Mouse (Mus musculus): ENCODE measurements at regions not wholly inside any gene's neighbourhood (a gene's known extent, or its start where the extent isn't known, plus 50 kb on each side); places are given as distances from the start of the nearest gene placed in this dataset.
"Not testable (repeated sequence)": the region's sequence is repeated elsewhere in the genome, so short reads cannot be mapped to it uniquely, and the experiment has no call there.

- Histone ChIP-seq H3K4me1 (ENCODE audit: control insufficient read depth, insufficient read depth, low read length) (no peaks in the 10 kb centered on the region), H3K4me3 (replicated peaks; ENCODE audit: extremely low read depth, low read depth, low read length) (no peak overlapping the region)
- 84% methylated on average over 2 of the region's 2 CpGs for WGBS
- DNase-seq, result no peak
- TF ChIP-seq POLR2A (IDR thresholded peaks at IDR 0.05; ENCODE audit: borderline replicate concordance, extremely low read depth, low read depth, low read length), result no peak
- no peak for TF ChIP-seq CTCF (IDR thresholded peaks at IDR 0.05; ENCODE audit: insufficient read depth, low read length)
Observed at GRCm38 (mm10) chr7:111172061-111172460, 89.2 kb upstream of the Eif4g2 start.

GRCm38 (mm10) chr7:111168546-111169233 lies 85.9 kb upstream of the Eif4g2 start:
- WGBS, result 95% methylated on average over 3 of the region's 3 CpGs
- not testable (repeated sequence) for H3K4me1 ChIP-seq (ENCODE audit: control insufficient read depth, insufficient read depth, low read length); H3K4me3 ChIP-seq (replicated peaks; ENCODE audit: extremely low read depth, low read depth, low read length); DNase-seq

- Histone ChIP-seq H3K4me3 (replicated peaks; ENCODE audit: extremely low read depth, low read depth, low read length) (no peak overlapping the region), H3K4me1 (ENCODE audit: control insufficient read depth, insufficient read depth, low read length) (no peaks in the 10 kb centered on the region)
- TF ChIP-seq CTCF (IDR thresholded peaks at IDR 0.05; ENCODE audit: insufficient read depth, low read length) (no peak), POLR2A (IDR thresholded peaks at IDR 0.05; ENCODE audit: borderline replicate concordance, extremely low read depth, low read depth, low read length) (no peak)
- no peak for DNase-seq
- WGBS, result 80% methylated on average over 3 of the region's 3 CpGs
Observed at GRCm38 (mm10) chr7:111164994-111165393, 82.2 kb upstream of the Eif4g2 start.

DNA sequence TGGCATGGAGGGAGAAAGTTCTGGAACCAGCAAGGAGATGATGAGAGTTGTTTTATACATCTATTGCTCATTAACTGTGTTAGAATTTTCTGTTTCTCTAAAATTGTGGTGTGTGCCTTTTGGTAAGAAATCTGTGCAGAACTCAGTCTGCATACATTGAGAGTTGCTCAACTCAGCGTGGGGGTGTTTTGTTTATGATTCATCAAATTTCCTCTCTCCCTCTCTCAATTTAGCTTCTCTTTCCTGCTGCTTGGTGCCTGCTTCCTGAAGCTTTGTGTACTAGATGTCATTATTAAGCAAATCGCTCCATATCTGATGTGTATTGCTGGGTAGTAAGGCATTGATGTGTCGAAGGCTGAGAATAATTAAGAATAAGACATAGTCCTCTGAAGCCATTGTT lies 81.4 kb upstream of the Eif4g2 start:
- Histone ChIP-seq H3K4me1 (ENCODE audit: control insufficient read depth, insufficient read depth, low read length) (no peaks in the 10 kb centered on the region), H3K4me3 (replicated peaks; ENCODE audit: extremely low read depth, low read depth, low read length) (no peak overlapping the region)
- no peak for DNase-seq
- no peak for TF ChIP-seq CTCF (IDR thresholded peaks at IDR 0.05; ENCODE audit: insufficient read depth, low read length)
- no peak for TF ChIP-seq POLR2A (IDR thresholded peaks at IDR 0.05; ENCODE audit: borderline replicate concordance, extremely low read depth, low read depth, low read length)
- 48% methylated on average over 3 of the region's 3 CpGs for WGBS

DNA sequence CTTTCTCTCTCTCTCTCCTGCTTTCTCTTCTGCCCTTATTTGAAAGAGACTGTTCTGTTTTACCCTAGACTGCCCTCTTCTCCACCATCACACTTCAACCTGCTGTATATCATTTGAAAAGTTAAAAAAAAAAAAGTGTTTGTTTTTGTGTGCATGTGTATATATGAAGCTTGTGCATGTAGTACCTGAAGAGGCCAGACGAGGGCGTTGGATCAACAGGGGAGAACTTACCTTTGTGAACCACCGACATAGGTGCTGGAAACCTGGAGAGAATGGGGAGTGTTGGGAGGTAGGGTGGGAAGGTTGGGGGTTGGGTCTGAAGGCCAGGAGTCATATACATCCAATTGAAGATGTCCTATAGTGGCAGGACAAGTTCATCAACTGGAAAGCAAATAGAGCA lies 81.0 kb upstream of the Eif4g2 start:
- WGBS, result 43% methylated on average over 3 of the region's 3 CpGs
- no peak for DNase-seq
- no peaks in the 10 kb centered on the region for H3K4me1 ChIP-seq (ENCODE audit: control insufficient read depth, insufficient read depth, low read length)
- TF ChIP-seq CTCF (IDR thresholded peaks at IDR 0.05; ENCODE audit: insufficient read depth, low read length), result no peak
- no peak for TF ChIP-seq POLR2A (IDR thresholded peaks at IDR 0.05; ENCODE audit: borderline replicate concordance, extremely low read depth, low read depth, low read length)
- H3K4me3 ChIP-seq (replicated peaks; ENCODE audit: extremely low read depth, low read depth, low read length), result no peak overlapping the region

GRCm38 (mm10) chr7:111163321-111163720 lies 80.5 kb upstream of the Eif4g2 start:
- TF ChIP-seq CTCF (IDR thresholded peaks at IDR 0.05; ENCODE audit: insufficient read depth, low read length) (no peak), POLR2A (IDR thresholded peaks at IDR 0.05; ENCODE audit: borderline replicate concordance, extremely low read depth, low read depth, low read length) (no peak)
- H3K4me1 ChIP-seq (ENCODE audit: control insufficient read depth, insufficient read depth, low read length), result no peaks in the 10 kb centered on the region
- WGBS, result 71% methylated on average over 8 of the region's 8 CpGs
- DNase-seq, result no peak
- H3K4me3 ChIP-seq (replicated peaks; ENCODE audit: extremely low read depth, low read depth, low read length), result no peak overlapping the region

- DNase-seq, result no peak
- no peaks in the 10 kb centered on the region for H3K4me1 ChIP-seq (ENCODE audit: control insufficient read depth, insufficient read depth, low read length)
- H3K4me3 ChIP-seq (replicated peaks; ENCODE audit: extremely low read depth, low read depth, low read length), result no peak overlapping the region
- WGBS, result 47% methylated on average over 6 of the region's 6 CpGs
- TF ChIP-seq CTCF (IDR thresholded peaks at IDR 0.05; ENCODE audit: insufficient read depth, low read length) (no peak), POLR2A (IDR thresholded peaks at IDR 0.05; ENCODE audit: borderline replicate concordance, extremely low read depth, low read depth, low read length) (no peak)
Observed at GRCm38 (mm10) chr7:111158791-111159286, 76.0 kb upstream of the Eif4g2 start.

- Histone ChIP-seq H3K4me1 (ENCODE audit: control insufficient read depth, insufficient read depth, low read length) (no peaks in the 10 kb centered on the region), H3K4me3 (replicated peaks; ENCODE audit: extremely low read depth, low read depth, low read length) (no peak overlapping the region)
- TF ChIP-seq CTCF (IDR thresholded peaks at IDR 0.05; ENCODE audit: insufficient read depth, low read length) (no peak), POLR2A (IDR thresholded peaks at IDR 0.05; ENCODE audit: borderline replicate concordance, extremely low read depth, low read depth, low read length) (no peak)
- WGBS, result 62% methylated on average over 9 of the region's 9 CpGs
- DNase-seq, result no peak
Observed at GRCm38 (mm10) chr7:111157754-111158325, 75.0 kb upstream of the Eif4g2 start.

GRCm38 (mm10) chr7:111157287-111157686 lies 74.5 kb upstream of the Eif4g2 start:
- 3% methylated on average over 6 of the region's 6 CpGs for WGBS

More at GRCm38 (mm10) chr7:111157287-111157686, 74.5 kb upstream of the Eif4g2 start:
- Histone ChIP-seq H3K4me3 (replicated peaks; ENCODE audit: extremely low read depth, low read depth, low read length) (no peak overlapping the region), H3K4me1 (ENCODE audit: control insufficient read depth, insufficient read depth, low read length) (no peaks in the 10 kb centered on the region)
- TF ChIP-seq CTCF (IDR thresholded peaks at IDR 0.05; ENCODE audit: insufficient read depth, low read length), result no peak
- no peak for TF ChIP-seq POLR2A (IDR thresholded peaks at IDR 0.05; ENCODE audit: borderline replicate concordance, extremely low read depth, low read depth, low read length)
- DNase-seq, result no peak
